In the genomic region with DNA sequence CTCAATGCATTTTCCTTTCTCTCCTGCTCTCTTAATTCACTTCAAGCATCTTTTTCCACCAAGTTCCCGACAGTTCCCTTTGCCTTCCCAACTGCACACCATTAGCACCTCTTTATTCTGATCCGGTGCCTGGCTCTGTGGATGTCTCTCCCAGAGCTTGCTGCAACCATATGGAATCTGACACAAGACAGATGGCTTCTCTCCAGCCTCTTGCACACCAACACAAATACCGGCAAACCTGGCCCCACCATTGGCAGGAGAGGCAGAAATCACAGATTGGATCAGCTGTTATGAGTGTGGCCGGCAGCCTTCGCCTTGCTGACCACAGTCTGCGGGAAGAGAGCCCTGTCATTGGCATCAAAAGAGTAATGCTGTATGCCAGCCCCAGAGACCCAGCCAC, we compare ENCODE assay signal across 10 mouse cellular contexts.
DNase-seq lines count a peak whose midpoint lies in the region; ATAC-seq lines count a peak whose summit lies in the region.
"Had no signal": no experiment of that assay in that cellular context is flagged by ENCODE, and none has a peak within 500 bp of the region (broad histone marks: within the 10 kb centered on the region; RNA-seq: fewer than 3 reads in every experiment).

No protein-coding gene starts in this region.

- ATAC-seq in hindbrain, embryonic 16.5 days: peak; percentile 83
- ATAC-seq in CD4-positive, CD25-positive, alpha-beta regulatory T cell, adult 4 months: no peak
- no peak for ATAC-seq in midbrain, embryonic 14.5 days (ENCODE audit: low FRiP score, low TSS enrichment)
- ATAC-seq: liver, postnatal 0 days had no signal

- no peaks in the 10 kb centered on the region; the same call in 1 of the 2 replicates for H3K4me1 ChIP-seq in hindbrain, embryonic 16.5 days (ENCODE audit: control insufficient read depth, insufficient read depth, low read depth, low read length)
- no peaks in the 10 kb centered on the region for H3K4me1 ChIP-seq in midbrain, embryonic 14.5 days (ENCODE audit: control insufficient read depth, insufficient read depth, low read length)

- DNase-seq in layer of hippocampus, adult 18-20 months (ENCODE audit: low spot score in 2 of 2): peak; percentile 21 to 53
- DNase-seq in layer of hippocampus, adult 9-10 months (ENCODE audit: low spot score): no peak
- DNase-seq in brain, embryonic 18.5 days (ENCODE audit: low read depth, low spot score): peak; percentile 39
- peak; percentile 82 to 87 for DNase-seq in cerebellum, postnatal 25 days
- DNase-seq in midbrain, embryonic 14.5 days: no peak
- no peak for DNase-seq in kidney, postnatal 10 days
- DNase-seq: kidney, postnatal 25 days; liver, postnatal 0 days had no signal

- H3K4me2 ChIP-seq in hindbrain, embryonic 16.5 days (ENCODE audit: low read length): no peak overlapping the region
- H3K4me2 ChIP-seq in midbrain, embryonic 14.5 days (ENCODE audit: low read length): no peak overlapping the region

- WGBS in hindbrain, embryonic 16.5 days: 31% methylated on average over 6 of the region's 6 CpGs
- WGBS in midbrain, embryonic 14.5 days: 86% methylated on average over 6 of the region's 6 CpGs

- no peak overlapping the region for H3K9ac ChIP-seq in hindbrain, embryonic 16.5 days (ENCODE audit: low read depth, low read length)
- no peak overlapping the region for H3K9ac ChIP-seq in midbrain, embryonic 14.5 days (replicated peaks; ENCODE audit: low read length)
- H3K9ac ChIP-seq: liver, postnatal 0 days had no signal

- H3K4me3 ChIP-seq in hindbrain, embryonic 16.5 days (ENCODE audit: low read length): no peak overlapping the region
- no peak overlapping the region for H3K4me3 ChIP-seq in midbrain, embryonic 14.5 days (replicated peaks; ENCODE audit: low read depth, low read length)

- H3K27me3 ChIP-seq in hindbrain, embryonic 16.5 days (replicated peaks; ENCODE audit: control insufficient read depth, insufficient read depth, low read length): no peaks in the 10 kb centered on the region
- H3K27me3 ChIP-seq in midbrain, embryonic 14.5 days (ENCODE audit: control insufficient read depth, insufficient read depth, low read length): no peaks in the 10 kb centered on the region

- H3K9me3 ChIP-seq in hindbrain, embryonic 16.5 days (ENCODE audit: control insufficient read depth, low read length): no peaks in the 10 kb centered on the region; the same call in 1 of the 2 replicates
- no peaks in the 10 kb centered on the region for H3K9me3 ChIP-seq in midbrain, embryonic 14.5 days (ENCODE audit: control insufficient read depth, low read length)

- H3K27ac ChIP-seq in hindbrain, embryonic 16.5 days (ENCODE audit: low read depth, low read length): no peak overlapping the region
- H3K27ac ChIP-seq in midbrain, embryonic 14.5 days (replicated peaks; ENCODE audit: low read depth, low read length): no peak overlapping the region

- H3K36me3 ChIP-seq in hindbrain, embryonic 16.5 days (ENCODE audit: control insufficient read depth, insufficient read depth, low read length): no peaks in the 10 kb centered on the region
- H3K36me3 ChIP-seq in midbrain, embryonic 14.5 days (ENCODE audit: control insufficient read depth, insufficient read depth, low read length): no peaks in the 10 kb centered on the region

Comparison
In these comparisons a context has a peak if more than half of its experiments do, and no peak if none do; other contexts are left out.
1. DNase-seq: peak in layer of hippocampus, adult 18-20 months (2 of 2), brain, embryonic 18.5 days (single experiment) and cerebellum, postnatal 25 days (2 of 2); none in layer of hippocampus, adult 9-10 months (single experiment), midbrain, embryonic 14.5 days (single experiment) and kidney, postnatal 10 days (single experiment).